Mouse (Mus musculus) spleen, adult 2 months (tissue): ENCODE measurements around the gene Gm20388. TPM values are rescaled to one million over a fixed set of nuclear protein-coding genes. Genes with fewer than 3 reads are reported as not detected.

ENCODE experiments used
- DNase-seq, 2 experiments: peaks; one replicate each; pipeline versions ENCODE4 v3.0.0 to v3.0.0-alpha.2; 2012 to 2021; ENCODE audit warnings: low spot score in 2 of 2, low read depth in 1 of 2
- H3K27ac ChIP-seq: fragments of 200-500 bp; 2 replicates; pipeline ENCODE4 v1.5.1; 2012; ENCODE audit warnings: low read length, inconsistent platforms; ENCODE audit not compliant: insufficient read depth
- H3K27me3 ChIP-seq: fragments of 200-500 bp; 2 replicates; pipeline ENCODE4 v1.6.1; 2012; ENCODE audit warnings: mild to moderate bottlenecking, moderate library complexity, low read length, inconsistent platforms; ENCODE audit not compliant: control insufficient read depth, insufficient read depth
- H3K36me3 ChIP-seq: fragments of 200-500 bp; 2 replicates; pipeline ENCODE4 v1.6.1; 2012; ENCODE audit warnings: mild to moderate bottlenecking, low read length, inconsistent platforms; ENCODE audit not compliant: control insufficient read depth, insufficient read depth
- H3K4me1 ChIP-seq: fragments of 200-500 bp; 2 replicates; pipeline ENCODE4 v1.6.1; 2011; ENCODE audit warnings: inconsistent platforms; ENCODE audit not compliant: control insufficient read depth, insufficient read depth, insufficient read length
- H3K4me3 ChIP-seq: fragments of 200-500 bp; 2 replicates; pipeline ENCODE4 v1.5.1; 2011; ENCODE audit warnings: mild to moderate bottlenecking, inconsistent platforms; ENCODE audit not compliant: insufficient read depth, insufficient read length; ENCODE audit errors: extremely low read depth
- CTCF ChIP-seq: fragments of 200-500 bp; IDR thresholded peaks from 2 replicates; pipeline ENCODE4 v1.5.1; 2011; ENCODE audit warnings: mild to moderate bottlenecking, inconsistent platforms; ENCODE audit not compliant: insufficient read depth, insufficient read length, insufficient replicate concordance; ENCODE audit errors: extremely low read depth
- POLR2A ChIP-seq: fragments of 200-500 bp; IDR thresholded peaks from 2 replicates; pipeline ENCODE4 v1.6.1; 2011; ENCODE audit warnings: low read depth, low read length, inconsistent platforms
- WGBS: fragments of 180-500 bp; shearing (Covaris S2); methylation state at CpG from one replicate; pipeline ENCODE4 v1.1.7; 2018; 5-methylcytosine and 5-hydroxymethylcytosine counted together
- polyA plus RNA-seq: library from polyadenylated mRNA; depleted of rRNA; stranded (reverse); fragments of >200 nt; gene quantifications from 2 replicates; pipeline ENCODE4 v1.2.3, GENCODE M21; 2012

The Gm20388 gene
- polyA plus RNA-seq, 1 experiment, result 26.1 TPM

DNA sequence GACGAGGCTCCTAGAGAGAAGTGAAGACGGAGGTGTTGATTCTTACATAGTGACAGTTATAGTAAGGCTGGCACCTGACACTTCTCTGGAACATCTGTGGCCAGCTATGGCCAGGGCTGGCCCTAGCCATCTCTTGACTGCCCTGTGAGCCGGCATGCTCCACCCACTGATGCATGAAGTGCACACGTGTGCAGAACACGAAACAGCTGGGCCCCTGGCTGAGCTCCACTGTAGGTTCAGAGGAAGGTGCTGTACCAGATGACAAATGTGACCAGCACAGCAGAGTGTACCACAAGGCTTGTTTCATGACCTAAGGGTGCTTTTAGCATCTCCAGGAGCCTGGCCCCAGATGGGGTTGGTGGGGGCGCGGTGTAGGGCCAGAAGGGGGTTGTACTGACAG, 83.5 kb downstream of the Gm20388 start:
- no peaks in the 10 kb centered on the region for H3K36me3 ChIP-seq
- peaks cover 2% of the 10 kb centered on the region for H3K27me3 ChIP-seq
- DNase-seq, result no peak
- H3K4me3 ChIP-seq, result no peak overlapping the region
- no peak overlapping the region for H3K27ac ChIP-seq
- H3K4me1 ChIP-seq, result no peaks in the 10 kb centered on the region
- TF ChIP-seq POLR2A (no peak), CTCF (no peak)
- 78% methylated on average over 7 of the region's 7 CpGs for WGBS

GRCm38 (mm10) chr8:119994556-119994955, 83.9 kb downstream of the Gm20388 start:
- WGBS, result 80% methylated on average over 6 of the region's 6 CpGs
- Histone ChIP-seq H3K27ac (no peak overlapping the region), H3K4me1 (no peaks in the 10 kb centered on the region), H3K36me3 (no peaks in the 10 kb centered on the region), H3K4me3 (no peak overlapping the region), H3K27me3 (peaks cover 2% of the 10 kb centered on the region)
- no peak for DNase-seq
- no peak for TF ChIP-seq CTCF

- Histone ChIP-seq H3K27ac (no peak overlapping the region), H3K4me3 (no peak overlapping the region), H3K36me3 (no peaks in the 10 kb centered on the region), H3K4me1 (no peaks in the 10 kb centered on the region), H3K27me3 (peaks cover 1% of the 10 kb centered on the region)
- no peak for TF ChIP-seq CTCF
- no peak for TF ChIP-seq POLR2A
- WGBS, result 86% methylated on average over 4 of the region's 4 CpGs
- no peak for DNase-seq
Observed at GRCm38 (mm10) chr8:119997266-119997665, 86.6 kb downstream of the Gm20388 start.

GRCm38 (mm10) chr8:120000461-120000860, 89.8 kb downstream of the Gm20388 start:
- Histone ChIP-seq H3K36me3 (no peaks in the 10 kb centered on the region), H3K27me3 (no peaks in the 10 kb centered on the region), H3K4me1 (no peaks in the 10 kb centered on the region), H3K27ac (no peak overlapping the region), H3K4me3 (no peak overlapping the region)
- DNase-seq, result no peak
- no peak for TF ChIP-seq POLR2A
- TF ChIP-seq CTCF, result no peak
- 79% methylated on average over 8 of the region's 8 CpGs for WGBS

- Histone ChIP-seq H3K4me3 (no peak overlapping the region), H3K4me1 (no peaks in the 10 kb centered on the region), H3K27ac (no peak overlapping the region), H3K27me3 (no peaks in the 10 kb centered on the region), H3K36me3 (no peaks in the 10 kb centered on the region)
- TF ChIP-seq POLR2A (no peak), CTCF (no peak)
- DNase-seq, result no peak
- WGBS, result 86% methylated on average over 7 of the region's 7 CpGs
Observed at GRCm38 (mm10) chr8:120001712-120002111, 91.1 kb downstream of the Gm20388 start.

DNA sequence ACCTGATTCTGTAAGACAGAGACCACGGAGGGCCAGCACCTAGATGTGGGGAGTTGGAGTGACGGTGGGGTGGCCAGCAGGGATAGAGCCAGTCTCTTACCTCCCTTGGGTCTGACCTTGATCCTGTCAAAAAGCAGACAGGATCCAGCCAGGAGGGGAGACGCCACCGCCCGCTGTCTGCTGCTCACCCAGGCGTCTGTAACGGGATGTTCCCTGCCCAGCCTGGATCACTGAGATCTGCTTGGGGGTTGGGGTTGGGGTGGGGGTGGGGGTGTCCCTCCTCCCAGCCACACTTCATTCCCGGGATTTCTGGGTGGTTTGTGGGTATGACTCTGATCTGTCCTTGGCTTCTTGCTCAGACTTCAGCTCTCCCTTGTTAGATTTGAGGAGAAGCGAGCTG, 91.7 kb downstream of the Gm20388 start:
- DNase-seq, result no peak
- WGBS, result 90% methylated on average over 9 of the region's 9 CpGs
- H3K36me3 ChIP-seq, result no peaks in the 10 kb centered on the region
- H3K27me3 ChIP-seq, result no peaks in the 10 kb centered on the region
- H3K4me1 ChIP-seq, result no peaks in the 10 kb centered on the region
- no peak overlapping the region for H3K27ac ChIP-seq
- H3K4me3 ChIP-seq, result no peak overlapping the region
- TF ChIP-seq POLR2A (no peak), CTCF (no peak)

DNA sequence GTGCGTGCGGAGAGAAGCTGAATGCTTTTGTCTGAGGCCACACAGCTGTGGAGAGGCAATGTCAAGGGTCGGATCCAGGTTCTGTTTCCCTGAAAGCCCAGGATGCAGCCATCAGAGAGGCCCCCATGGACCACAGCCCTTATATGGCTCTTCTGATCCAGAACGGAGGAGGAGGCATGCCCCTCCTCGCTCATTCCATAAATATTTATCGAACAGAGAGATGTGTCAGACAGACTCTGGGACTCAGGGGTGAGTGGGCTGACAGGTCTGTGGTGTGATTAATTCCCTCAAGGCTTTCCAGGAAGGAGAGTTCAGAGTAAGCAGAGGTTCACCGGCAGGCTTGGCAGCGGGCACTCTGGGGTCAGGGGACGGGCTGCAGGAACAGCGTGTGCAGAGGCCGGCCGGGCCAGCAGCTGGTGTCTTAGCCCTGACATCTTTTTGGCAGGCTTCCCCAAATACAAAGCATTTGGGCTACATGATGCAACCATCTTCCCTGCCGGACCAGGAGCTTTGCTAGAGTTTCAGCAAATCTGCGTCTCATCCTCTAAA, 93.6 kb downstream of the Gm20388 start:
- no peak for DNase-seq

More for the DNA sequence above, 93.6 kb downstream of the Gm20388 start:
- Histone ChIP-seq H3K36me3 (no peaks in the 10 kb centered on the region), H3K4me3 (no peak overlapping the region), H3K4me1 (no peaks in the 10 kb centered on the region), H3K27ac (no peak overlapping the region), H3K27me3 (no peaks in the 10 kb centered on the region)
- TF ChIP-seq POLR2A (no peak), CTCF (no peak)
- WGBS, result 82% methylated on average over 14 of the region's 14 CpGs
